Mouse (Mus musculus) spleen, postnatal 4 days (tissue): ENCODE data around the gene Slc19a1.

Experiments used
- DNase-seq, 2 experiments: peaks; one replicate each; pipeline ENCODE4 v3.0.0; 2022; ENCODE audit warnings: low spot score in 2 of 2

Gene Slc19a1

DNA sequence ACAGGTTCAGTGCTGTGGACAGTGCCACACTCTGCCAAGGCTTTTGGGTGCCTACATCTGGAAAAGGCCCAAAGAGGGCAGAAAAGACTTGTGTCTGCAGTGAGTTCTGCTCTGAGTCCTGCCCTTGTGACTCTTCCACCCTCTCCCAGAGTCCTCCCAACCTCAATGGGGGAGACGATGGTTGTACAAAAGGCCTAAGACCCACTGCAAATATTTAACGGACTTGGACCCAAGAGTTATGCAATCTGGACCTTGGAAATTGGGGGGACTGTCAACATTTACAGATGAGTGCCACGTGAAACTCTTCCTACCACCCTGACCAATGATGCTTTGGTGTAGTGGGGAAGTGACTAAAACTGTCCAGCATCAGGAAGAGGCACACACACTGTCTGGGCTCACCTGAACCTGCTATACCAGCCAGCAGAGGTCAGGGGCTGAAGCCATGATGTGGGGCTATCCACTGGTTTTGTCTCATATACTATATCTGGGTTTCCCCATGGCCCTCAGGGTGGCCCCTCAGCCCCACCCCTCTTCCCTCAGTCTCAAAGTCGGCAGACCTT lies 59.6 kb downstream of the Slc19a1 start:
- no peak for DNase-seq

- DNase-seq, result no peak
Observed at GRCm38 (mm10) chr10:77093817-77094216, 61.8 kb downstream of the Slc19a1 start.

DNA sequence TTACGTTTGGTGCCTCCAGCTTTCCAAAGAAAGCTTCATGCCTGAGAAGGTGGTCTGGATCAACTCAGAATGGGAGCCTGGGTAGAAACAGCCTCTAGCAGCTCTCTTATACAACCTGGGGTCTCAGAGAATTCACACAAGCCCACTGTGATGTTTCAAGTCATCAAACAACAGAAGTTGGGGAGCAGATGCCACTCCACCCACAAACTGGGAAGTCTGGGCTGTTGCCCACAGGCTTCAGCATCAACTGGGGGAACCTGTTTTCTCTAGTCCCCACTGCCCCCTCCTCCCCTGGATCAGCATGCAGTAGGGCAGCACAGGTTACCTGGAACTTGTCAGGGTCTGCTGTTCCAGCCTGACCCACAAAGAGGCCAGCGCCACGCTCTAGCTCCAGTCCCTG lies 63.6 kb downstream of the Slc19a1 start:
- DNase-seq, result no peak

- DNase-seq, result no peak
Observed at GRCm38 (mm10) chr10:77097006-77097889, 65.2 kb downstream of the Slc19a1 start.

GRCm38 (mm10) chr10:77097890-77098200 lies 65.8 kb downstream of the Slc19a1 start:
- no peak for DNase-seq

GRCm38 (mm10) chr10:77098619-77099018 lies 66.6 kb downstream of the Slc19a1 start:
- DNase-seq, result no peak

DNA sequence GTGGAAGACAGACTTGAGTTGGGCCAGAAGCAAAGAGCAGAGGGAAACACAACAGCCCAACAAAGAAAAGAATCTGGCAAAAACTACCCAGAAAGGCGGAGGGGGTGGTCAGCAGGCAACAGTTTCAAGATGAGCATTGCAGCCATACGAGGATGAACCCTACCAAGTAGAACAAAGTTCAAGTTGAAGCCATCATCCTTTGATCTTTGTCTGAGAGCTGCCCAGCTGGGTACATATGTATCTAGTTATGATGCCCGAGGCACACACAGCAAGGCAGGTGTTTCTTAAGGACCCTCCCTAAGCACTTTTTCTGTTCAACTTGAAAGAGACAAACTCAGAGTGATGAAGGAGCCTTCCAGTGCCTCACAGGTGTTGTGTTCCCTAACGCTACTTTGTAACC lies 67.7 kb downstream of the Slc19a1 start:
- DNase-seq, result no peak

GRCm38 (mm10) chr10:77103689-77104088 lies 71.6 kb downstream of the Slc19a1 start:
- DNase-seq, result no peak

DNA sequence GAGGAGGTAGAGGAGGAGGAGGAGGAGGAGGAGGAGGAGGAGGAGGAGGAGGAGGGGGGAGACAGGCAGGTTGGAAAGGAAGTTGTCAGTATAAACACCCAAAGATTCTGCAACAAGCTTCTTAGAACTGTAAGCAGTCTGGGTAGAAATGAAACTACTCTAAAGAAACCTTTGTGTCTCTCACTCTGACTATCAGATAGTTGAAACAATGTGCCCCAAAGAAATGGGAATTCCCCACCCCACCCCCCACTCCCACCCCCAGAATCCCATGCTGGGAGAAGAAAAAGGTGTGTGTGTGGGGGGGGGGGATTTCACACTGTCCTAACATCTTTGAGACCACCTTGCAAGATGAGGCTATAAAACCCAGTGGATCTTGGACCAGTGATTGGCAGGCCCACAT lies 72.3 kb downstream of the Slc19a1 start:
- no peak for DNase-seq

- no peak for DNase-seq
Observed at GRCm38 (mm10) chr10:77108106-77108505, 76.1 kb downstream of the Slc19a1 start.

GRCm38 (mm10) chr10:77110010-77110409 lies 78.0 kb downstream of the Slc19a1 start:
- no peak for DNase-seq
